Mouse (Mus musculus) midbrain, embryonic 11.5 days (tissue): Measurements from ENCODE around the gene Glo1. TPM values are rescaled to one million over a fixed set of nuclear protein-coding genes. Genes with fewer than 3 reads are reported as not detected.

Experiments used
- ATAC-seq: fragments of 200-750 bp; cut with Nextera tagmentation; 2 replicates; pipeline ENCODE4 v1.8.0; 2017; ENCODE audit warnings: moderate TSS enrichment, moderate library complexity; ENCODE audit not compliant: low FRiP score
- DNase-seq: peaks from one replicate; pipeline ENCODE4 v3.0.0; 2015; ENCODE audit warnings: low spot score; ENCODE audit errors: missing footprints
- H3K27ac ChIP-seq: fragments of 300-500 bp; sonication (generic); 2 replicates; pipeline ENCODE4 v1.5.1; 2014; ENCODE audit warnings: low read depth, low read length
- H3K27me3 ChIP-seq: fragments of 300-500 bp; sonication (generic); 2 replicates; pipeline ENCODE4 v1.6.1; 2014; ENCODE audit warnings: mild to moderate bottlenecking, low read length, moderate library complexity, mixed read lengths; ENCODE audit not compliant: control insufficient read depth, insufficient read depth
- H3K36me3 ChIP-seq: fragments of 300-500 bp; sonication (generic); 2 replicates; pipeline ENCODE4 v1.6.1; 2014; ENCODE audit warnings: mild to moderate bottlenecking, low read length, moderate library complexity, mixed read lengths; ENCODE audit not compliant: control insufficient read depth, insufficient read depth
- H3K4me1 ChIP-seq: fragments of 300-500 bp; sonication (generic); 2 replicates; pipeline ENCODE4 v1.6.1; 2014; ENCODE audit warnings: low read length; ENCODE audit not compliant: control insufficient read depth, insufficient read depth
- H3K4me2 ChIP-seq: fragments of 300-500 bp; sonication (generic); 2 replicates; pipeline ENCODE4 v1.6.1; 2014; ENCODE audit warnings: mild to moderate bottlenecking, moderate library complexity
- H3K4me3 ChIP-seq: fragments of 300-500 bp; sonication (generic); 2 replicates; pipeline ENCODE4 v1.5.1; 2014; ENCODE audit warnings: low read depth, low read length
- H3K9ac ChIP-seq: fragments of 300-500 bp; sonication (generic); 2 replicates; pipeline ENCODE4 v1.6.1; 2014; ENCODE audit warnings: low read length
- H3K9me3 ChIP-seq: fragments of 300-500 bp; sonication (generic); 2 replicates; pipeline ENCODE4 v1.6.1; 2016; ENCODE audit warnings: low read length; ENCODE audit not compliant: control insufficient read depth
- WGBS: fragments of 180-500 bp; shearing (Covaris S2); extraction: QIAGEN DNeasy Blood & Tissue Kit; methylation state at CpG from one replicate; pipeline ENCODE4 v1.1.7; 2014; 5-methylcytosine and 5-hydroxymethylcytosine counted together
- polyA plus RNA-seq: library from polyadenylated mRNA; unstranded; fragments of >200 nt; fragmentation: Nextera tagmentation; extraction: Ambion mirVana; gene quantifications from 2 replicates; pipeline ENCODE4 v1.2.1, GENCODE M21; 2014

Glo1 gene
- polyA plus RNA-seq, 1 experiment from 2014 or later: 277 TPM

DNA sequence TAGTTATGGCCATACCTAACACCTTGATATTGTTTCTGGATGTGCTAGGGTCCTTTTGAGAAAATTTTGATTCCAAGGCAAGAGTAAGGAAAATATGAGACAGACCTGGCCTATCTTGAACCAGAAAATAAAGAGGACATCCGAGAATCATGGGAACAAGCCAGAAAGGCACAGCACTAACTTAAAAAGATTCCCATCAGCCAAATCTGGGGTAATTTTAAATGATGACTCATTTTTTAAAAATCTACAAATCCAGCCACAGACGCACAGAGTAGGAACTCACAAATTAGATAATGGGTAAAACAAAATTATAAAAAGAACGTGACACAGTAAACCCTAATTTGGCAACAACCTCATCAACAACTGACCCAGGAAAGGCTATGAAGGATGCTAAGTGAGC is 62.3 kb downstream of the Glo1 start:
- Histone ChIP-seq H3K36me3 (no peaks in the 10 kb centered on the region), H3K4me1 (no peaks in the 10 kb centered on the region), H3K9ac (no peak overlapping the region), H3K9me3 (no peaks in the 10 kb centered on the region), H3K27ac (no peak overlapping the region), H3K4me3 (no peak overlapping the region), H3K4me2 (no peak overlapping the region), H3K27me3 (no peaks in the 10 kb centered on the region)
- no peak for DNase-seq
- WGBS: 91% methylated on average over 3 of the region's 3 CpGs
- ATAC-seq: no peak

DNA sequence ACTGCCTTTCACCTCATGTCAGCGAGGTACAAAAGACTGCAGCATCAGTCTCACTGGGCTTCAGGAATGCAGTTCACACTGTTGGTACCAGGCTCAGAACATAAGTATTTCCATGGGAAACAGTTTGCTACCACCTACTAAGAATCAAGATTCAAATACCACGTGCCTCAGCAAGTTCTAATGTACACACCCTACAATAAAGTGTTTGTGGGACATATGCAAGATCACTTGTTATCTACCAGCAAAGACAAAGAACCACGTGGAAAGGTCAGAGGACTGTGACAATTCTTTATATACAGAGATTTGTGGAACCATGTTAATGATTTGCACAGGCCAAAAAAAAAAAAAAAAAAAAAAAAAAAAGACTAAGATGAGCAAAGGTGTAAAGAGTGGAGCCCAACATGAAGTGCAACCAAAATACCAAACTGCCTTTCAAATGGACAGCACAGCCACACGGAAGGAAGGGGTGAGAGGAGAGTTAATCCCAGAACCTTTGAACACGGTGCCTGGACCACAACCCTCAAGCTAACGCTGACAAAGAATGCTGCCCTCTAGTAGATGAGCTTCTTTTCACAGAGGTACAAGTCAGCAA is 63.1 kb downstream of the Glo1 start:
- no peaks in the 10 kb centered on the region for H3K4me1 ChIP-seq
- H3K9ac ChIP-seq: no peak overlapping the region
- DNase-seq (no peak), ATAC-seq (no peak)
- H3K4me3 ChIP-seq: no peak overlapping the region
- H3K9me3 ChIP-seq: no peaks in the 10 kb centered on the region
- WGBS: 77% methylated on average over 6 of the region's 6 CpGs
- H3K4me2 ChIP-seq: no peak overlapping the region
- no peaks in the 10 kb centered on the region for H3K36me3 ChIP-seq
- no peaks in the 10 kb centered on the region for H3K27me3 ChIP-seq
- H3K27ac ChIP-seq: no peak overlapping the region

DNA sequence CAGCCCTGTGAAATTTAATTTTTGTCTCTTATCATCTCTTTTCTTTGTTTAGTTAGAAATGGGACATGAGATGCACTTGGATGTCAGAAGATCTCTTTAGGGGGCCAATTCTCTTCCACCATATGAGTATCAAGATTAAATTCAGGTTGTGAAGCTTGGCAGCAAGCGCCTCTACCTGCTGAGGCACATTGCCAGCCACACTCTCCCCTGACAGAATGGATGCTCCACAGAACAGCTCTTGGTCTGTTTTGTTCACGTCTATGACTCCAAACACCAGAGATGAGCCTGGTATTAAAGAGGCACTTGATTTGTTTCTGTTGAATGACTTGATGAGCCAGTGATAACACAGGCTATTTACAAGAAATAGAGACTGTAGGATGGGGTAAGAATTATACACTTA is 63.9 kb downstream of the Glo1 start:
- Histone ChIP-seq H3K4me1 (no peaks in the 10 kb centered on the region), H3K27me3 (no peaks in the 10 kb centered on the region), H3K4me3 (no peak overlapping the region), H3K9ac (no peak overlapping the region), H3K36me3 (no peaks in the 10 kb centered on the region), H3K9me3 (no peaks in the 10 kb centered on the region), H3K27ac (no peak overlapping the region), H3K4me2 (no peak overlapping the region)
- DNase-seq: no peak
- no peak for ATAC-seq
- 91% methylated on average over 2 of the region's 2 CpGs for WGBS

DNA sequence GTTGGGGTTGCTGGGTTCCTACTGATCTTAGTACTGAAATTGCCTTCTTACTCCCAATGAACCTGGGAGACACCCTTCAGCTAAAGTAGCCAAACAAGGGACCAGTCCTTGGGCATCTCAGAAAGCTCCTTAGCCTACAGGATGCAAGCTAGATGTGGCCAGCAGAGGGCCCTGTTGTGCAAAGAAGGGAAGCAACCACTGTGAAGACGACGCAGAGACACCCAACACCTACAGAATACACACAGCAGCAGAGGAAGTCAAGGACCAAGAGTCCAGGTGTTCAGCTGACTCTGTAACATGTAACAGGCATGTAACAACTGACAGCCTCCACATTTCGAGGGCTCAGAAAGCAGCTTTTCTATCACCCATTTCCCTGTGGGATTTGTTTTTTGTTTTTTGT is 67.1 kb downstream of the Glo1 start:
- H3K4me2 ChIP-seq: no peak overlapping the region
- no peak overlapping the region for H3K4me3 ChIP-seq
- ATAC-seq: no peak
- no peaks in the 10 kb centered on the region for H3K27me3 ChIP-seq
- no peak overlapping the region for H3K27ac ChIP-seq
- H3K36me3 ChIP-seq: no peaks in the 10 kb centered on the region
- DNase-seq: peak; percentile 89
- no peaks in the 10 kb centered on the region for H3K9me3 ChIP-seq
- WGBS: 37% methylated on average over 3 of the region's 3 CpGs
- no peak overlapping the region for H3K9ac ChIP-seq
- no peaks in the 10 kb centered on the region for H3K4me1 ChIP-seq

DNA sequence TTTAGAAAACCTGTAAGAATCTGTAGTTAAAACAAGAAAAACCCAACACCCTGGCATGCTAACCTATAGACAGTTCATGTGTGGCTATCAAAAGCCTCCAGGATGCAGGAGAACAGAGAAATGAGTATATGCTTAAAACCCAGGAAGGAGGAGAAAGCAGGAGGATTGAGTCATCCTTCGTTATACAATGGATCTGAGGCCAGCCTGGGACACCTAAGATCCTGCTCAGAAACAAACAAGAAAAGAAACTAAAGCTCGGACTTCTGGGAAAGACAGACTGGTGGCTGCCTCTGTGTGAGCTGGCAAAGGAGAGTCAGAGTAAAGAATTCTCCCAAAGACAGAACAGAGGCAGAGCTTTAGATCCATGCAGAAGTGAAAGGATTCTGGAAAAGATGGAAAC is 68.0 kb downstream of the Glo1 start:
- 83% methylated on average over 2 of the region's 2 CpGs for WGBS
- Histone ChIP-seq H3K4me2 (no peak overlapping the region), H3K9me3 (no peaks in the 10 kb centered on the region), H3K36me3 (no peaks in the 10 kb centered on the region), H3K4me3 (no peak overlapping the region), H3K27me3 (no peaks in the 10 kb centered on the region), H3K27ac (no peak overlapping the region), H3K4me1 (no peaks in the 10 kb centered on the region), H3K9ac (no peak overlapping the region)
- no peak for DNase-seq
- no peak for ATAC-seq

DNA sequence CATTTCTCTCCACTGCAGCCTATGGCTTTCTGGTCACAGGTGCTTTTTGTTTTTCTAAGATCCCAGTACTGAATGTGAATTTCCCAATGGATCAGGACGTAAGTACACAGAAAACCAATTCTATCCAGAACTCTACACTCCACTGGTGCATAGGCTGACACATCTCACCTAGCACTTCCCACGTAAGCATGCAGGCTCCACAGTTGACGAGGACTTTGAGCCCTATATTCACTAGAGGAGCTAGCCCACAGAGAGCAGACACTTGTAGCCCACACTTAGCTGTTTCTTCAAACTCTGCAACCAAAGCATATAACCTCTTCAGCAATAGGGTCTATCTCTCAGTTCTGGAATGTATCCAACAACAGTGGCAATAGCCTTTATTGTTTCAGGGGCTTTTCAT is 70.2 kb downstream of the Glo1 start:
- H3K9me3 ChIP-seq: no peaks in the 10 kb centered on the region
- no peak overlapping the region for H3K4me3 ChIP-seq
- no peaks in the 10 kb centered on the region for H3K4me1 ChIP-seq
- H3K27ac ChIP-seq: no peak overlapping the region
- DNase-seq (no peak), ATAC-seq (no peak)
- H3K9ac ChIP-seq: no peak overlapping the region
- H3K27me3 ChIP-seq: no peaks in the 10 kb centered on the region
- 95% methylated on average over 3 of the region's 3 CpGs for WGBS
- H3K36me3 ChIP-seq: no peaks in the 10 kb centered on the region
- H3K4me2 ChIP-seq: no peak overlapping the region

DNA sequence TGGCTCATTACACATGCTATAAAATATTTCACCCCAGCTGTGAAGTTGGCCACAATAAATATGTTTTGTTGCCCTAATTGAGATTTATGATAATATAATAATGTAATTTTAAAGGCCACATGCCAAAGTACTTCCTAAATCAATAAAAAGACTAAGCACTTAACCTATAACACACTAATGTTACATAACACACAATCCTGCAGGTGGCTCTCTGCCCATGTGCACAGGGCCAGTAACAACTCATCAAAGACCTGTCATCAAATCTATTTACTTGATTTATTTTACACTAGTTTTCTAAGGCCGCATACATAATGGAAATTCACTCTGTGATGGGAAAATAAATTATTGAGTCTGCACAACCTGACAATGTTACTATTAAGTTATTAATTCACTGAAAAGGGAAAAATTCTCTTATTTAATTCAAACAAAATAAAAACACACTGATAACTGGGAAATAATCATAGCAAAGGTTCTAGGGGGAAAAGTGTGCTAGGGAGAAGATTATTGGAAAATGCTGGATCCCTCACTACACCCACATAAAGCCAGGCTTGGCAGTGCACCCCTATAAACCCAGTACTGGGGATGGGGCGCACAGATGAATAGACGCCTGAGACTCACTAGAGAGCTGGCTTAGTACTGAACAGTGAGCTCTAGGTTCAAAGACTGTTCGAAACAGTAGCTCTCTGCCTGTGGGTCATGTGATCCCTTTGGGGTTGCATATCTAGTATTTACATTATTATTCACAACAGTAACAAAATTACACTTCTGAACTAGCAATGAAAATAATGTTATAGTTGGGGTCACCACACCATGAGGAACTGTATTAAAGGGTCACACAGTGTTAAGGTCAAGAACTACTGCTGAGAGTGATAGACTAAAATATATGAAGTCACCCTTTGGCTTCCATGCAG is 73.4 kb downstream of the Glo1 start:
- Histone ChIP-seq H3K9ac (no peak overlapping the region), H3K27ac (no peak overlapping the region), H3K36me3 (no peaks in the 10 kb centered on the region), H3K4me3 (no peak overlapping the region), H3K4me1 (no peaks in the 10 kb centered on the region), H3K9me3 (no peaks in the 10 kb centered on the region), H3K27me3 (no peaks in the 10 kb centered on the region), H3K4me2 (no peak overlapping the region)
- 88% methylated on average over 4 of the region's 4 CpGs for WGBS
- no peak for ATAC-seq
- no peak for DNase-seq

DNA sequence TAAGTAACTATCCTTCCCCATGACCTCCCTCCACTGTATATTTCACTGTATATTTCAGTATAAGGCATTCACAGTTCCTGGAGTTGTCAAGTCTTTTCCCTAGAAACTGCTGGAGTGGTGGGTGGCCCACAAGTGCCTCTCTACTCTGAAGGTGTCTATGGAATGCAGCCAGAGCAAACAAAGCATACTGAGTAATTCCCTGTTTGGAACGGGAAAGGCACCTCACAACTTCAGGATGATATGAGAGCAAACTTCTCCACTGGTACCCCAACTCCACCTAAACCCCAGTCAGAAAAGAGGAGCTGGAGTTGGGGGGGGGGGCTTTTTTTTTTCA is 75.9 kb downstream of the Glo1 start:
- Histone ChIP-seq H3K36me3 (no peaks in the 10 kb centered on the region), H3K9me3 (no peaks in the 10 kb centered on the region), H3K4me1 (no peaks in the 10 kb centered on the region), H3K27ac (no peak overlapping the region), H3K9ac (no peak overlapping the region), H3K4me2 (no peak overlapping the region), H3K4me3 (no peak overlapping the region), H3K27me3 (no peaks in the 10 kb centered on the region)
- 26% methylated on average over 1 of the region's 1 CpGs for WGBS
- DNase-seq (no peak), ATAC-seq (no peak)

DNA sequence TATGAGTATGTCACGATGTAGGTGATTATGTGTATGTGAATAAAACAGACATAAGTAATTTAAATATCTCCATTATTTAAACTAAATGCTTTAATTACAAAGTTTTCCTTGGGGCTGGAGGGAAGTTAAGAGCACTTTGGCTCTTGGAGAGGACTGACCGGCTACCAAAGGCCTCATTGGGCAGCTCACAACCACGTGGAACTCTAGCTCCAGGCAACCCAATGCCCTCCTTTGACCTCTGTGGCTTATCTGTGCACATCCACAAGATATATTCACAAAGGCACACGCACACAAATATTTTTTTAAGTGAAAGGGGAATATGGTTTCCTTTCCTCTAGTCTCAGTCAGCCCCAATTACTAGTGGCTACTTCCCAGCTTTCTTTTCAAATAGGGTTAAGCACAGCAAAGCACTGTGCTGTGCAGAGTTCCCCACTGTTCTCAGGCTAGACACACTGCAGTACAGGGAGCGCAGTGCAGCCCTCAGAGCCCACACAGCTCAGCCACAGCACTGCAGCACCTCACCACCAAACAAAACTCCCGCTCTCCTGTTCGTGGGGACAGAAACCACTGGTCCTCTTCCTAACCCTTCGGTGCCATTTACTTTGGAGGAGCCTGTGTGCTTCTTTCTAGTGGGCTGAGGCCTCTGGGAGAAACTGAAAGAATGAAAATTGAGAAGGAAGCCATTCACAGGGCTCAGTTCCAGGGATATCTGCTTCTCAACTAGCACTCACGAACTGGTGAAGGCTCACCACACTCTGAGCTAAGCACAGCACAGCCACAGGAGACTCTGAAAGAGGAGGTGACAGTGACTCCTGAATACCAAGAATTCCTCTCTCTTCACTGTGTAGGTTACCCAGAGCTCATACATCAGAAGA is 76.5 kb downstream of the Glo1 start:
- Histone ChIP-seq H3K4me1 (no peaks in the 10 kb centered on the region), H3K4me2 (no peak overlapping the region), H3K9ac (no peak overlapping the region), H3K27me3 (no peaks in the 10 kb centered on the region), H3K4me3 (no peak overlapping the region), H3K27ac (no peak overlapping the region; the same call in 1 of the 2 replicates), H3K9me3 (no peaks in the 10 kb centered on the region), H3K36me3 (no peaks in the 10 kb centered on the region)
- DNase-seq (no peak), ATAC-seq (no peak)
- WGBS: 49% methylated on average over 9 of the region's 9 CpGs
